Mouse (Mus musculus) stomach, postnatal 0 days (tissue): ENCODE results near the gene Gpalpp1. TPM values are rescaled to one million over a fixed set of nuclear protein-coding genes. Genes with fewer than 3 reads are reported as not detected.

ENCODE experiments used
- ATAC-seq: fragments of 200-750 bp; cut with Nextera tagmentation; 2 replicates; pipeline ENCODE4 v1.8.0; 2017; ENCODE audit not compliant: low FRiP score, low TSS enrichment
- DNase-seq: peaks from one replicate; pipeline ENCODE4 v3.0.0-alpha.2; 2016; ENCODE audit warnings: low spot score
- H3K27ac ChIP-seq: fragments of 300-500 bp; sonication (generic); replicated peaks from 2 replicates; pipeline ENCODE4 v1.5.1; 2014; ENCODE audit warnings: mild to moderate bottlenecking, control low read depth
- H3K27me3 ChIP-seq: fragments of 300-500 bp; sonication (generic); 2 replicates; pipeline ENCODE4 v1.6.1; 2014; ENCODE audit warnings: low read length; ENCODE audit not compliant: control insufficient read depth, insufficient read depth
- H3K36me3 ChIP-seq: fragments of 300-500 bp; sonication (generic); 2 replicates; pipeline ENCODE4 v1.6.1; 2014; ENCODE audit warnings: low read length, mixed read lengths; ENCODE audit not compliant: control insufficient read depth, insufficient read depth
- H3K4me1 ChIP-seq: fragments of 300-500 bp; sonication (generic); replicated peaks from 2 replicates; pipeline ENCODE4 v1.6.1; 2014; ENCODE audit warnings: antibody characterized with exemption; ENCODE audit not compliant: control insufficient read depth, insufficient read depth
- H3K4me2 ChIP-seq: fragments of 300-500 bp; sonication (generic); replicated peaks from 2 replicates; pipeline ENCODE4 v1.6.1; 2014; ENCODE audit warnings: low read depth, mild to moderate bottlenecking, control low read depth, moderate library complexity
- H3K4me3 ChIP-seq: fragments of 300-500 bp; sonication (generic); 2 replicates; pipeline ENCODE4 v1.5.1; 2014; ENCODE audit warnings: low read depth, low read length, control low read depth
- H3K9ac ChIP-seq: fragments of 300-500 bp; sonication (generic); 2 replicates; pipeline ENCODE4 v1.6.1; 2014; ENCODE audit warnings: mild to moderate bottlenecking, low read length, control low read depth, mixed read lengths
- H3K9me3 ChIP-seq: fragments of 300-500 bp; sonication (generic); 2 replicates; pipeline ENCODE4 v1.6.1; 2016; ENCODE audit warnings: low read length; ENCODE audit not compliant: control insufficient read depth
- CTCF ChIP-seq: IDR thresholded peaks from 2 replicates; pipeline ENCODE4 v1.5.1; 2016; ENCODE audit warnings: antibody characterized with exemption, low read depth, mild to moderate bottlenecking, moderate library complexity
- EP300 ChIP-seq: optimal IDR thresholded peaks from 2 replicates; pipeline ENCODE3; 2016; ENCODE audit warnings: antibody characterized with exemption
- WGBS: fragments of 180-500 bp; shearing (Covaris S2); extraction: QIAGEN DNeasy Blood & Tissue Kit; methylation state at CpG from one replicate; pipeline ENCODE4 v1.1.7; 2014; 5-methylcytosine and 5-hydroxymethylcytosine counted together
- polyA plus RNA-seq: library from polyadenylated mRNA; unstranded; fragments of >200 nt; fragmentation: Nextera tagmentation; extraction: Ambion mirVana; gene quantifications from 2 replicates; pipeline ENCODE4 v1.2.1, GENCODE M21; 2015

The Gpalpp1 gene
- polyA plus RNA-seq, 1 experiment from 2014 or later: 6.3 TPM

DNA sequence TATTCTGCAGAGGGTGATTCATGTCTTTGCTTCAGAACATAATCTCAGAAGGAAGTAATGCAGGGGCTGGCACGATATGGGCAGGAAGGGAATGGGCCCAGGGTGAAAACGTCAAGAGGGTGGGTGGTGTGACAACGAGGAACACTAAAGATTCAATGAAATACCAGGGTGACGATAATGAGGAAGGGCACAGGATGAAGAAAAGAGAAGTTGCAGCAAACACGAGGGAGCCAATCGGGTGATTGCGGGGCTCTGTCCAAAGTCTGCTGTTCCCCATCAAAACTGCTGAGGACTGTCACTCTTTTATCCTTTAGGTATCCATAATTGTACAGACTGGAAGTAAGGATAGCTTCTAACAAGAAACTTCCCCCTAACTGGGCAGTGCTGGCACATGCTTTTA is 13.3 kb downstream of the Gpalpp1 start:
- no peak overlapping the region for H3K4me3 ChIP-seq
- no peak overlapping the region for H3K4me2 ChIP-seq
- no peak overlapping the region for H3K27ac ChIP-seq
- peaks cover 14% of the 10 kb centered on the region; the same call in 1 of the 2 replicates for H3K36me3 ChIP-seq
- H3K9me3 ChIP-seq: no peaks in the 10 kb centered on the region
- no peak for TF ChIP-seq CTCF
- H3K9ac ChIP-seq: no peak overlapping the region
- ATAC-seq (no peak), DNase-seq (no peak)
- H3K4me1 ChIP-seq: no peaks in the 10 kb centered on the region
- H3K27me3 ChIP-seq: no peaks in the 10 kb centered on the region
- WGBS: 90% methylated on average over 7 of the region's 7 CpGs

GRCm38 (mm10) chr14:76084188-76084587 is 26.4 kb downstream of the Gpalpp1 start:
- no peak overlapping the region for H3K4me2 ChIP-seq
- no peak for DNase-seq
- no peaks in the 10 kb centered on the region for H3K4me1 ChIP-seq
- no peak overlapping the region for H3K27ac ChIP-seq
- no peaks in the 10 kb centered on the region for H3K9me3 ChIP-seq
- TF ChIP-seq CTCF (no peak), EP300 (no peak)
- no peak overlapping the region for H3K9ac ChIP-seq
- ATAC-seq: 0 out of 2 replicates have a peak, but pooled peaks have one; percentile 51
- H3K4me3 ChIP-seq: no peak overlapping the region
- H3K27me3 ChIP-seq: no peaks in the 10 kb centered on the region
- 54% methylated on average over 3 of the region's 3 CpGs for WGBS
- no peaks in the 10 kb centered on the region; the same call in 1 of the 2 replicates for H3K36me3 ChIP-seq

GRCm38 (mm10) chr14:76082086-76082636 is 28.4 kb downstream of the Gpalpp1 start:
- no peak for TF ChIP-seq CTCF
- TF ChIP-seq EP300: no peak
- Histone ChIP-seq H3K27me3 (no peaks in the 10 kb centered on the region), H3K9ac (no peak overlapping the region), H3K4me2 (no peak overlapping the region), H3K9me3 (no peaks in the 10 kb centered on the region), H3K4me1 (no peaks in the 10 kb centered on the region), H3K4me3 (no peak overlapping the region), H3K27ac (no peak overlapping the region), H3K36me3 (no peaks in the 10 kb centered on the region)
- no peak for ATAC-seq
- DNase-seq: no peak
- 84% methylated on average over 13 of the region's 13 CpGs for WGBS

DNA sequence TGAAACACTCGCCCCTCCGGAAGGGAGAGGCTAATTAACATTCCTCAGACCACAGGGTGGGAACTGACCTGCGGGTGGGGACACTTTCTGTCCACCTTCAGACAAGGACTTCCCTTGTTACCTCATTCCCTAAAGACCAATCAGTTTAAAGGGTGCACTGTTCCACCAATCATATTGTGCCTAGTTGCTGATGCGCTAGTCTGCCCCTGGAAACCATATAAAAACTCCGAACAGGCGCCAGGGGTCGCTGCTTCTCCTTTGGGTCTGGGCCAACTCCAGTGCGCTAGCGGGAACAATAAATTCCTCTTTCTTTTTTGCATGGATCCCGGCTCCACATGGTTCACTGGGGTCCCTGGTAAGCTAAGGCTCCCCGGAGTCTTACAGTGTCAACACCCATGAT is 29.1 kb downstream of the Gpalpp1 start:
- DNase-seq (no peak), ATAC-seq (no peak)
- no peak overlapping the region for H3K9ac ChIP-seq
- 67% methylated on average over 11 of the region's 11 CpGs for WGBS
- H3K27me3 ChIP-seq: no peaks in the 10 kb centered on the region
- TF ChIP-seq EP300: no peak
- TF ChIP-seq CTCF: peak; percentile 35
- H3K9me3 ChIP-seq: no peaks in the 10 kb centered on the region
- no peak overlapping the region for H3K4me3 ChIP-seq
- no peak overlapping the region for H3K4me2 ChIP-seq
- no peak overlapping the region for H3K27ac ChIP-seq
- H3K36me3 ChIP-seq: no peaks in the 10 kb centered on the region
- H3K4me1 ChIP-seq: no peaks in the 10 kb centered on the region

GRCm38 (mm10) chr14:76077088-76077491 is 33.5 kb downstream of the Gpalpp1 start:
- H3K36me3 ChIP-seq: no peaks in the 10 kb centered on the region

GRCm38 (mm10) chr14:76076602-76077001 is 34.0 kb downstream of the Gpalpp1 start:
- no peak overlapping the region for H3K9ac ChIP-seq
- no peaks in the 10 kb centered on the region for H3K27me3 ChIP-seq
- DNase-seq: no peak
- H3K36me3 ChIP-seq: no peaks in the 10 kb centered on the region
- no peaks in the 10 kb centered on the region for H3K9me3 ChIP-seq
- WGBS: 59% methylated on average over 4 of the region's 4 CpGs
- H3K4me1 ChIP-seq: no peaks in the 10 kb centered on the region
- no peak overlapping the region for H3K27ac ChIP-seq
- no peak overlapping the region for H3K4me2 ChIP-seq
- TF ChIP-seq EP300: no peak
- TF ChIP-seq CTCF: no peak
- no peak for ATAC-seq
- no peak overlapping the region for H3K4me3 ChIP-seq

More at GRCm38 (mm10) chr14:76077088-76077491, 33.5 kb downstream of the Gpalpp1 start:
- Histone ChIP-seq H3K4me1 (no peaks in the 10 kb centered on the region), H3K27ac (no peak overlapping the region), H3K9ac (no peak overlapping the region), H3K9me3 (no peaks in the 10 kb centered on the region), H3K27me3 (no peaks in the 10 kb centered on the region), H3K4me2 (no peak overlapping the region), H3K4me3 (no peak overlapping the region)
- ATAC-seq (peak; percentile 59; the same call in 1 of the 2 replicates), DNase-seq (peak; percentile 53)
- WGBS: 46% methylated on average over 9 of the region's 9 CpGs
- TF ChIP-seq CTCF (peak; percentile 94), EP300 (no peak)
